Comparison of ENCODE assay signal across 27 mouse cellular contexts in the genomic region with DNA sequence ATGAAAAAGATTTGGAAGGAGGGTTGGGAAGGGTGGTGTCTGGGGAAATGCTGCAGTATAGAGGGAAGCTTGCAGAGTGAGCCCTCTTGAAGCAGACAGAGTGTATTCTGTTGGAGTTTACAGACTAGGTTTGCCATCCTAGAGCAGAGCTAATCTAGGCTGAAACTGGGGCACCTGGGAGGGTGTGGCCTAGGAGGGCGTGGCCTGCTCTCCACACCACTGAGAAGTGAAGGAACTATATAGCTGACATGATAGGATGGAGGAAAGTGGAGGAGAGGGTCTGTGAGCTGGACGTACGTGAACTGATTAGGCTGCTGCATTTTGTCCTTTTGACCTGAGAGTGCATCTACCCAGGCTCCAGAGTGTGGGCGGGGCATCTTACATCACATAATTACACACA.
"Had no signal": no experiment of that assay in that cellular context is flagged by ENCODE, and none has a peak within 500 bp of the region (broad histone marks: within the 10 kb centered on the region; RNA-seq: fewer than 3 reads in every experiment).

No protein-coding gene starts in this region.

- H3K9me3 ChIP-seq: heart, embryonic 13.5 days; heart, embryonic 15.5 days; hindbrain, embryonic 12.5 days; hindbrain, embryonic 15.5 days; kidney, embryonic 15.5 days; limb, embryonic 15.5 days; liver, embryonic 12.5 days had no signal

- ATAC-seq: hindbrain, postnatal 0 days; liver, embryonic 12.5 days had no signal

- H3K9ac ChIP-seq: heart, embryonic 13.5 days; heart, embryonic 15.5 days; hindbrain, embryonic 12.5 days; hindbrain, embryonic 15.5 days; kidney, embryonic 15.5 days; limb, embryonic 13.5 days; limb, embryonic 15.5 days; liver, embryonic 12.5 days; liver, embryonic 14.5 days had no signal

- H3K4me2 ChIP-seq: heart, embryonic 11.5 days; heart, embryonic 13.5 days; heart, embryonic 15.5 days; hindbrain, embryonic 12.5 days; hindbrain, embryonic 15.5 days; kidney, embryonic 15.5 days; limb, embryonic 13.5 days; limb, embryonic 15.5 days; liver, embryonic 12.5 days had no signal

- H3K4me1 ChIP-seq: heart, embryonic 13.5 days; heart, embryonic 15.5 days; hindbrain, embryonic 10.5 days; hindbrain, embryonic 12.5 days; hindbrain, embryonic 15.5 days; limb, embryonic 13.5 days; limb, embryonic 15.5 days had no signal

- H3K4me3 ChIP-seq: heart, adult 2 months; heart, embryonic 13.5 days; heart, embryonic 15.5 days; hindbrain, embryonic 10.5 days; hindbrain, embryonic 12.5 days; hindbrain, embryonic 15.5 days; kidney, embryonic 15.5 days; limb, embryonic 13.5 days; limb, embryonic 15.5 days; liver, embryonic 12.5 days had no signal

- H3K27me3 ChIP-seq: heart, embryonic 13.5 days; heart, embryonic 15.5 days; hindbrain, embryonic 12.5 days; hindbrain, embryonic 15.5 days; kidney, embryonic 15.5 days; limb, embryonic 13.5 days; limb, embryonic 15.5 days; liver, embryonic 12.5 days had no signal

- H3K27ac ChIP-seq: heart, adult 2 months; heart, embryonic 13.5 days; heart, embryonic 15.5 days; hindbrain, embryonic 10.5 days; hindbrain, embryonic 12.5 days; hindbrain, embryonic 15.5 days; hindbrain, postnatal 0 days; kidney, embryonic 15.5 days; kidney, postnatal 0 days; limb, embryonic 13.5 days; limb, embryonic 15.5 days; liver, embryonic 12.5 days; liver, embryonic 14.5 days had no signal

- DNase-seq: gastrocnemius, postnatal 14 days; gastrocnemius, postnatal 36 days; heart, adult 11 months; heart, adult 2 months; heart, postnatal 14 days; heart, postnatal 36 days; kidney, adult 11 months; kidney, adult 2 months; kidney, adult 9 months; kidney, postnatal 14 days; kidney, postnatal 36 days; layer of hippocampus, adult 9-11 months; layer of hippocampus, postnatal 36 days; left cerebral cortex, postnatal 4 days had no signal
